Mouse (Mus musculus) T-cell, adult 2 months (primary cell): ENCODE data around the gene Hey2.

ENCODE experiments used
- DNase-seq: peaks from one replicate; pipeline ENCODE4 v3.0.0; 2022; ENCODE audit warnings: low spot score

Hey2 gene

DNA sequence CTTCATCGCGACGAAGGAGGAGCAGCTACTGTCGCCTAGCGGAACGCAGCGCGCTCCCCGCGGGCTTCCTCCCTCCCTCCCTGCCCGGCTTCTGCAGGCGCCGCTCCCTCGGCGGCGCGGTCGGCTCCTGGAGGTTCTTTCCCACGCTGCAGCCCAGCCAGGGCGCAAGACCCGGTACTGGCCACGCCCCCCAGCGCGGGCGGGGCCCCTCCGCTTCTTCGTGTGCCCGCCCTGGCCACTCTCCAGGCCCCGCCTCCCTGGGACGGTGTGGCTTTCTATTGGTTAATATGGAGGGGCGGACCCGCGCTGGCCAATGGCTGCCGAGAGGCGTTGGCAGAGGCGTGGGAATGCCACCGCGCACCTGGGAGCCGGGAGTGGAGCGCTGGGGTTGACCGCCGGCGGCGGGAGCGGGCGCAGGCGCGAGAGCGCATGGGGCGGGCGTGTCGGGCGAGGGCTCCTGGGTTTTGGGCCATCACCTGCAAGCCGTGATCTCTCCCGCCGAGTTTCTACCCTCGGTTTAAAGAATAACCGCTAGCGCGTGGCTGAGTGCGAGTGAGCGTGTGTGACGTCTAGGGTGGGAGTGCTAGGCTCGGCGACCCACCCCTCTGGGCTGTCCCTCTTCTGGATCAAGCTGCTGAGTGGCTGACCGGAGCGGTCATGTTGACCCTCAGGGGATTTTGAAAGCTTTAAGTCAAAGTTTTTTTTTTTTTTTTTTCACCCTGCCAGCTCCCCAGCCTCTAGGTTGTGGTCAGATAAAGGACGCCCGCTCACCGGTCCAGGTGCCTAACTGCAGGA lies at the start of gene Hey2:
Hey2 (minus strand) TSS at position 159 of the 795 bp plus-strand sequence.
- peak; percentile 90 for DNase-seq

DNA sequence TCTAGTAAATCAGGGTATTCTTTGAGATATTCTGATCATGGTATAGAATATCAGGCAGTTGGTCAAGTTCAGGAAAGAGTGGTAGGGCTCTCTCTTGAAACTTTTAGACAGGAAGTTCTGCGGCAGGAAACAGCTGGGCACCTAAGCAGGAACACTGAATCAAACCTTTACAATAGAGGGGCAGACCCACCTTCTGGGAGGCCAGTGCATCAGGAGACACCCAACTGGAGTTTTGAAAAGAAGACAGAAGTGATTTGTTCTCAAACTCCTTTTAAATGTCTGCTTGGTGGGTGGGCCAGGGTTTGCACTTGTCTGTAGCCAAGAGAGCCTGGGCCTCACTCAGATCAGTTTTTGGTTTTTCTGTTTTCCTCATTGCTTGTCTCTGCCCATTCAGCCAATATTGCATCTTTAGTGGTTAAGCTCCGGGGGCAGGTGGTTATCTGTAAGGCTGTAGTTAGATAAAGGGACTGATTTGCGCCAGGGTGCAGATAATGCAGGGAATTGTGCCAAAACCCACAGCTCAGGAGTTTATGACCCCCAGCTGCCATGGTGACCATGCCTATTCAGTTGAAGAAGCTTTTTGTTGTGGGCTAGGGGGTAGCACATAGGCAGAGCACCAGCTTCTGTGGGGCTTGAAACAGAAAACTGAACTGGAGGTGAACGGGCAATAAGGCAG lies 40.6 kb upstream of the Hey2 start:
- no peak for DNase-seq

GRCm38 (mm10) chr10:30881109-30881508 lies 38.5 kb upstream of the Hey2 start:
- DNase-seq = no peak

DNA sequence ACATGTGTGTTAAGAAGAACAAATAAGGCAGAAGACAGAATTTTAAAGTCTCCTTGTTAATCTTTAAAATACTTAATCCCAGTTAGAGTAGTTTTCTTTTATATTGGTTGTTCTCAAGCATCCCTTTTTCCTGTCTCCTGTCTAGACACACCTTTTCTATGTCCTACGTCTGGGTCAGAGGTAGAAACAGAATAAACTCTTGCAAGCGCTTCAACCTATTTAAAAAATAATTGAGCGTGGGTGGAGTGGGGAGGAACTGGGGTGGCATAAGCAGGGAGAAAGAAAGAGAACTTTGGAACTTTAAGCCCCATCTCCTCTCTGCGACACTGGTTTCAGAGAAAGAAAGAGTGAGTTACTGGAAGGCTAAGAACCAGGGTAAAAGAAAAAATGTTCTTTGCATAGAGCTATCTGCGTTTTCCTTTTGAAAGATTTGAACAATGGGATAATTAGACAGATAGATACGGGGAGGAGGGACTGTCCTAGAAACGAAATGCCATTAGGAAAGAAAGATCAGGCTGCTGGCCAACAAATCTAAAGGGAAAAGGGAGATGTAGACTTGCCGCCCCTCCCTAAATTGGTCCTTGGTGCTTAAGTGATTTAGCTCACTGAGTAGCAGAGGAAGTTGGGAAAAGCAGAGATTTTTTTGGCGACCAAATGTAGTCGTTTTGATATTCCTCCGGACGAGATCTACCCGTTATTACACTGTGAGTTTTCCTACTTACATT lies 2.7 kb upstream of the Hey2 start:
- DNase-seq = no peak

DNA sequence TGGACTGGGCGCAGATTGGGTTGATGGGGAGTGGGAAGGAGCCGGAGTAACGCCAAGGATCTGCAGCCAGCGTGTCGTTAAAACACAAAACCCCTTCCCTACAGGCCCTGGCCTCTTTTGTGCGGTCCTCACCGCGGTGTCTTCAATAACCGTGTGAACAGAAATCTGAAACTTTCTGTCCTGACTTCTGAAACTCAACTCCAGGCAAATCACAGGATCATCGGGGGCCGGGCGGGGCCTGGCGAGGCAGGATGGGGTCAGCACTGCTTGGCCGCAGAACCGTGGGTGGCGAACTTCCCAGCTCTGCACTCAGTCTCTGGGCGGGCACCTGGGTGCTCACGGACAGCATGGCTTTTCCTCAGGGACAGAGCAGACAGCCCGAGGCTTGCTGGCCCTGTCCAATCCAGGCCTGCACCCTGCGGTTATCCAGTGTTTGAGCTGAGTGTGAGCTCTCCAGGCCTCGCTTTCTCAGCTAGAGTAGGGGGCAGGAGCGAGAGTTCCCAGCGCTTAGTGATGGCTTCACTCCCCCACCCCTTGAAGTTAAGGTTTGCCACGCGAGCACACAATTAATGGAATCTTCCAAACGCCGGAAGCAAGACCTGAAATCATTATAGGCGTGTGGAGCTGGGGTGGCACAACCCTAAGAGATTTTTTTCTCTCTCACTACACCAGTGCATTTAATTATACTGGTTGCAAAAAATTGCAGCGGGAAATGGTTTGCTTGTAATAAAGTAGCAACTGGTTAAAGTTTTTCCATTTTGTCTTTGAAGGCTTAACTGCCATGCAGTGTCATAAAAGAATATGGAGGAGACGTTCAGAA lies 1.8 kb upstream of the Hey2 start:
- no peak for DNase-seq

- peak; percentile 15 for DNase-seq
Observed at GRCm38 (mm10) chr10:30843438-30844190, 1.0 kb upstream of the Hey2 start.

DNA sequence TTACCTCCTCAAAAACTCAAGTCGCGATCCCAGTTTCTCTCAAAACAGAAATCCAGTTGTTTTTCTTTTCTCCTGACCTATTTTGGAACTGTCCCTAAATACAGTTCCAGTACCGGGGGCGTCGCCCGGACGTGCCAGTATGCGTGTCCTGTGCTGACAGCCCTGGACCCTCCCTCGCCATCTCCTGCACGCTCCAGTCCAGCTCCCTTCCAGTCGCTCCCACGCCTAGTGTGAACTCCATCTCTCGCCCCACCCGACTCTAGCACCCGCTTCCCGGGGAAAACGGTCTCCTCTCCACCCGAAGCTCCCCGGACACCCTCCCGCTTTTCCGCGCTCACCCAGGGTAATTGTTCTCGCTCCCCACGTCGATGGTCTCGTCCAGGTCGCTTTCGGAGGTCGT lies 373 bp downstream of the Hey2 start:
- DNase-seq = no peak

GRCm38 (mm10) chr10:30840824-30841223 lies 1.8 kb downstream of the Hey2 start:
- no peak for DNase-seq

- no peak for DNase-seq
Observed at GRCm38 (mm10) chr10:30838188-30838587, 4.4 kb downstream of the Hey2 start.

DNA sequence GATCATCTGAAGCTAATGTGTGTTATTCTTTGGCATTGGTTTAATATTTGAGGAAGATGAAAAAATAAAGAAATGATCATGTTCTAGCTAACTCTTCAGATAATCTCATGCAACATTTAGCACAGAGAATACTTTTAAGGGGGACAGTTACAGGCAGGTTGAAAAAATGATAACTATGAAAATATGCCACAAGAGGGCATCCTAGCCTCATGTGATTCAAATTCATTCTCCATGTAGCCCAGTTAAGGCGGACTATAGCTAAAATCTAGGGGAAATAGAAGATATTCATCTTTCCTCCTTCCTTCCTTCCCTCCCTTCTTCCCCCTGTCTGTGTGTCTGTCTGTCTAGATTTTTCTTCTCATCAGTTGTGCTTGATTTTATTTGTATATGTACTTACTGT lies 17.6 kb downstream of the Hey2 start:
- DNase-seq = no peak

- DNase-seq = peak; percentile 81
Observed at GRCm38 (mm10) chr10:30810967-30811293, 31.7 kb downstream of the Hey2 start.

DNA sequence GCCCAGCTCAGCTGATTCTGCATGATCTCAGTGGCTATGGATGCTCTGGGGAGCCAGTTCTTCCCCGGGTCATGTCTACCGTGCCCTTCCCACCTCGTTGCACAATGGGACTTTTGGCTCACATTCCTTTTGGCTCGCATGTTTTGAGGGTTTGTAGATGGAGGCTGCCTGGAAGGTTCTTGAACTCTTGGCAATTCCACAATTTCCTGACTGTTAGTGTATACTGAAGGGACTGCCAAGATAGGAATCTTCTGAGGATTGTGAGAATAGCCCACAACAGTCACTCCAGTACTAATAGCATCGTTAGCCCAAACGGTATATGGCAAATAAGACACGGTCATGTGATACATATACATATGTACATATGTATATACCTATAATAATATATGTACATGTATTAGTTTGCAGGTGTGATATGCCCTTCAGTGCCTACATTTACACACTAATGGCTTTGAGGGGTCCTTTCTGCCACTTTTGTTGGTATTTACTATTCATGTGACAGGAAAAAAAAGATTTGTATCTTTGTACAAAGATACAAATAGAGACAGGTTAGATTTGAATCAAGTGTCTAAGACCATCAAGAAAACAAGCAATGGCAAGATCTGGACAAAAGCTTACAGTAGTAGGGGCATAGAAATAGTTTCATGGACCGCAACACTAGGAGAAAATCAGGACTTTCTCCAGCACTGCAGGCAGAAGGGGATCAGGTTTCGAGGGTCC lies 32.2 kb downstream of the Hey2 start:
- DNase-seq = no peak

DNA sequence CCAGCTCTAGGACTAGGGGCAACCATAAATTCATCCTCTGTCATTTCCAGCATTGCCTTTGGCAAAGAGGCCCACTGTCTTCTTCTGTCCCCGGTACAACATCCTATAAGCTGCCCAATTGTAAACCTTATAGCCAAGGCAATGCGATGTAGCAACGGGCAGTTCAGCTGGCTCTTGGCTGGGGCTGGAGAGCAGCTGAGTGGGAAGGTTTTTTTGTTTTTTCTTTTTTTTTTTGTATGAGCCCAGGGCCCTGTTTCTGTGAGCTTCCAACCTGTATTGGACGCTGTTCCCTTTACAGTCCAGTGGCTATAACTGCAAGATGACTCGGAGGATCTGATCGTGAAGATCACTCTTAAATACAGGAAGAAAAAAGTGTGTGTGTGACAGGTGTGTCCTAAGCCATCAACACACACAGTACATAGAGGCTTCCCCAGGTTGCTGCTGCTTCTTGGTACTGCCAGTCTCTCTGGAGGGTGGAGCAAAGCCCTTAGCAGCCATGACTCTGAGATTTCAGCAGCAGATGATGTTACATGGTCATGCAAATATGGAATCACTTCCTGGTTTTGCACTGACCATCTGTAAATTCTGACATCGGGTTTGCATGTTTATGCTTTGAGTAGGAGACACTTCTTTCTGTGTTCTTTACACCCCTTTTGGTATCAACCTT lies 38.9 kb downstream of the Hey2 start:
- DNase-seq = no peak

DNA sequence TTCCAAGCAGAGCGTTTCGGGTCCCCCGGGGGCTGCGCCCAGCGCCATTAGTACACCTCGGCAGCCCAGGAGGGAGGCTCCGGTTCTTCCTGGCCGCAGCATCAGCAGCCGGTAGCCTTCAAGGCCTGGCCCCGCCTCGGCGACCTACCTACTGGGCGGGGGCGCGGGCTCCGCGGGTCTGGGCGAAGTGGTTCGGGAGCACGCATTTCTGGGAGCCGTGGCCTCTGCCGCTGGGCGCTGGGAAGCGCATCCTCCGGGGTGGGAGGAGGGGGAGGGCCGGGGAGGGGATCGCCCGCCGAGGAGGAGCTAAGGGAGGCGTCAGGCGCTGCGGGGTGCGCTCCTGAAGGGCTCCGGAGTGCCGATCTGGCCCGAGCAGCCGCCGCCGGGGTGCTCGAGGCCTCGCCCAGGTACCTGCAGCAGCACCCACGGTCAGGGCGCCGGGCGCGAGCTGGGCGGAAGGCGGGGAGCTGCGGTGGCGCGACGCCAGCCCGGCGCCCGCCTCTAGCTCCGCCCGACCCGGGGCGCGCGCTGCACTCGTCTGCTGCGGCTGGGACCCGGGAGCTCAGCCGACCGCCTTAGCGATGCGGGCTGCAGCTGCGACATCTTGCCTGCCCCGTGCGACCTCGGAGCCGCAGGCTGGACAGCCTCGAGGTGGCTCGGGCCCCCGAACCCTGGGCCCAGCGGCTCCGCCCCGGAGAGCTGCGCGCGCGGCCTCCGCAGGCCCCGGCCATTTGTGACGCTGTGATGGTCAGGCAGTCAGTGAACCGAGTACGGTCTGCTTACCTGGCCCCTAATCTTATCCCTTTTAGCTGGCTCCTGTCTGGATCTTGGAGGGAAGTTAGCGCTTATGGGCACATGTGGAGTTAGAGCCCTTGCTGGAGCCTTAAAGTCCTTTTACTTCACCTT lies 39.7 kb downstream of the Hey2 start, which contains the start of gene Ncoa7:
Ncoa7 (minus strand) TSS at position 646 of the 906 bp plus-strand sequence.
- DNase-seq = peak; percentile 73

GRCm38 (mm10) chr10:30802033-30802432 lies 40.6 kb downstream of the Hey2 start:
- DNase-seq = no peak

GRCm38 (mm10) chr10:30799713-30800450 lies 42.7 kb downstream of the Hey2 start:
- DNase-seq = no peak

DNA sequence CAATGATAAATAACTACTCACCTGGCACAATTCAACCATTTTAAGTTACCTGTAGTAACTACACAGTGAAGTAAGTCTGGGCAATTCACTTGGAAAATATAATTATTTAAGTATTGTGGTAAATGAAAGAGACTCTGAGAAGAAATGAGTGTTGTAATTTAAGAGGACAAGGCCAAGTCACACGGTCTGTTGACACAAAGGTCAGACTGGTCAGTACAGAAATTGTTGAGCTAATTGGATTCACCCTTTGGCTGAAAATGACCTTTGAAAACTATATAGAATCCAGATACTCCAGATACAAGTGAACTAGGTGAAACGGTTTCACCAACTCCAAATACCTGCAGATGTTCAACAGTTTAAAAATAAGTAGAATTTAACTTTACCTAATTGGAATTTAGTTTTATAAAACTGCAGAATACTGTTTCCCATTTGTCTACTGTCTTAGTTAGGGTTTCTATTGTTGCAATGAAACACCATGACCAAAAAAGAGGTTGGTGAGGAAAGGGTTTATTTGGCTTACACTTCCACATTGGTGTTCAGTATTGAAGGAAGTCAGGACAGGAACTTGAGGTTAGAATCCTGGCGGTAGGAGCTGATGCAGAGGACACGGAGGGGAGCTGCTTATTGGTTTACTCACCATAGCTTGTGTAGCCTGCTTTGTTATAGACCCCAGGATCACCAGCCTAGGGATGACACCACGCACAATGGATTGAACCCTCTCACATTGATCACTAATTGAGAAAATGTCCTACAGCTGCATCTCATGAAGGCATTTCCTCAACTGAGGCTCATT lies 45.9 kb downstream of the Hey2 start:
- DNase-seq = no peak
